In genomic region chr12:69945861-69946260, GRCm38 (mm10) we compare ENCODE assay signal across 29 mouse cellular contexts. TPM values are rescaled to one million over a fixed set of nuclear protein-coding genes. Genes with fewer than 3 reads are reported as not detected.
A peak's percentile ranks its signal among the peaks of the same experiment; 100 is the strongest.
DNase-seq lines count a peak whose midpoint lies in the region; ATAC-seq and TF ChIP-seq lines count a peak whose summit lies in the region.
"Had no signal": no experiment of that assay in that cellular context is flagged by ENCODE, and none has a peak within 500 bp of the region (broad histone marks: within the 10 kb centered on the region; RNA-seq: fewer than 3 reads in every experiment).

No protein-coding gene starts in this region.

- peaks cover 9% of the 10 kb centered on the region; the same call in 1 of the 2 replicates for H3K4me1 ChIP-seq in liver, adult 2 months (ENCODE audit: control insufficient read depth, insufficient read depth, low read length)
- H3K4me1 ChIP-seq in liver, embryonic 12.5 days, result peaks cover 13% of the 10 kb centered on the region; the same call in 1 of the 2 replicates
- H3K4me1 ChIP-seq in testis, adult 2 months (ENCODE audit: control insufficient read depth, insufficient read depth, low read length), result no peaks in the 10 kb centered on the region
- no peaks in the 10 kb centered on the region for H3K4me1 ChIP-seq in forebrain, postnatal 0 days (ENCODE audit: insufficient read depth)
- H3K4me1 ChIP-seq: embryonic facial prominence, embryonic 13.5 days; embryonic facial prominence, embryonic 15.5 days; forebrain, embryonic 10.5 days; forebrain, embryonic 12.5 days had no signal

- DNase-seq in liver, adult 2 months (ENCODE audit: extremely low read depth, low read depth, low spot score), result peak; percentile 72
- no peak for DNase-seq in testis, postnatal 10 days (ENCODE audit: low spot score)
- peak; percentile 47 for DNase-seq in brain, adult 2 months (ENCODE audit: low read depth, low spot score)
- DNase-seq in forebrain, postnatal 0 days, result no peak
- DNase-seq: adrenal gland, adult 8-10 months; adrenal gland, postnatal 14 days; adrenal gland, postnatal 36 days; B cell, adult 2 months; cerebellum, adult 11 months; cerebellum, adult 18-20 months; cerebellum, adult 8-10 months; cerebellum, adult 9-11 months; cerebellum, postnatal 14 days; cerebellum, postnatal 36 days; embryo, embryonic 11 days had no signal

- H3K27ac ChIP-seq in liver, adult 2 months (replicated peaks; ENCODE audit: insufficient read depth, low read depth, low read length), result no peak overlapping the region
- no peak overlapping the region for H3K27ac ChIP-seq in liver, embryonic 12.5 days
- peak overlapping the region; percentile 71 for H3K27ac ChIP-seq in testis, adult 2 months (ENCODE audit: control insufficient read depth, insufficient read depth, low read depth, low read length)
- no peak overlapping the region for H3K27ac ChIP-seq in forebrain, postnatal 0 days (ENCODE audit: low read depth, low read length)
- H3K27ac ChIP-seq: embryonic facial prominence, embryonic 13.5 days; embryonic facial prominence, embryonic 15.5 days; forebrain, embryonic 10.5 days; forebrain, embryonic 12.5 days had no signal

- WGBS in liver, adult 2 months, result 50% methylated on average over 5 of the region's 5 CpGs
- WGBS in liver, embryonic 12.5 days (ENCODE audit: insufficient replicate concordance), result 78% methylated on average over 5 of the region's 5 CpGs
- 93% methylated on average over 5 of the region's 5 CpGs for WGBS in forebrain, postnatal 0 days

- H3K9ac ChIP-seq in liver, adult 2 months (ENCODE audit: low read depth, low read length), result no peak overlapping the region
- H3K9ac ChIP-seq in liver, embryonic 12.5 days, result no peak overlapping the region
- H3K9ac ChIP-seq in forebrain, postnatal 0 days, result no peak overlapping the region
- H3K9ac ChIP-seq: embryonic facial prominence, embryonic 13.5 days; embryonic facial prominence, embryonic 15.5 days; forebrain, embryonic 12.5 days had no signal

- H3K36me3 ChIP-seq in liver, adult 2 months (ENCODE audit: control insufficient read depth, insufficient read depth, low read length), result no peaks in the 10 kb centered on the region
- H3K36me3 ChIP-seq in liver, embryonic 12.5 days, result no peaks in the 10 kb centered on the region
- H3K36me3 ChIP-seq in testis, adult 2 months (ENCODE audit: control insufficient read depth, insufficient read depth, low read length), result no peaks in the 10 kb centered on the region; the same call in 1 of the 2 replicates
- peaks cover 49% of the 10 kb centered on the region for H3K36me3 ChIP-seq in forebrain, postnatal 0 days (ENCODE audit: insufficient read depth)
- H3K36me3 ChIP-seq: embryonic facial prominence, embryonic 15.5 days; forebrain, embryonic 10.5 days; G1E had no signal

- H3K9me3 ChIP-seq in liver, embryonic 12.5 days (replicated peaks), result no peaks in the 10 kb centered on the region
- H3K9me3 ChIP-seq in forebrain, postnatal 0 days (ENCODE audit: low read length), result no peaks in the 10 kb centered on the region
- H3K9me3 ChIP-seq: embryonic facial prominence, embryonic 13.5 days; embryonic facial prominence, embryonic 15.5 days; forebrain, embryonic 10.5 days; forebrain, embryonic 12.5 days; G1E had no signal

- TF ChIP-seq CTCF in liver, adult 2 months (IDR thresholded peaks at IDR 0.05; ENCODE audit: low read depth, low read length), result no peak
- TF ChIP-seq CTCF in testis, adult 2 months (IDR thresholded peaks at IDR 0.05; ENCODE audit: control insufficient read depth, insufficient read depth, insufficient replicate concordance, low read depth, low read length), result no peak
- TF ChIP-seq CTCF in forebrain, postnatal 0 days (IDR thresholded peaks at IDR 0.05; ENCODE audit: low read depth), result no peak

- no peak overlapping the region for H3K4me2 ChIP-seq in liver, embryonic 12.5 days
- no peak overlapping the region for H3K4me2 ChIP-seq in forebrain, postnatal 0 days (ENCODE audit: low read depth)
- H3K4me2 ChIP-seq: embryonic facial prominence, embryonic 13.5 days; embryonic facial prominence, embryonic 15.5 days; forebrain, embryonic 12.5 days had no signal

- no peaks in the 10 kb centered on the region for H3K79me2 ChIP-seq in liver, adult 2 months (ENCODE audit: control insufficient read depth, insufficient read depth, low read length)

- ATAC-seq in liver, embryonic 12.5 days, result no peak
- no peak for ATAC-seq in forebrain, postnatal 0 days
- ATAC-seq: activated CD4-positive, CD25-positive, alpha-beta regulatory T cell, adult 4 months; CD4-positive, CD25-positive, alpha-beta regulatory T cell, adult 4 months; forebrain, embryonic 14.5 days; forebrain, embryonic 16.5 days; Patski had no signal

- H3K27me3 ChIP-seq in liver, adult 2 months (ENCODE audit: control insufficient read depth, insufficient read depth, low read length), result no peaks in the 10 kb centered on the region
- H3K27me3 ChIP-seq in liver, embryonic 12.5 days (replicated peaks), result no peaks in the 10 kb centered on the region
- no peaks in the 10 kb centered on the region for H3K27me3 ChIP-seq in testis, adult 2 months (ENCODE audit: control insufficient read depth, insufficient read depth, low read length)
- H3K27me3 ChIP-seq in forebrain, postnatal 0 days (ENCODE audit: insufficient read depth, low read length), result no peaks in the 10 kb centered on the region
- H3K27me3 ChIP-seq: CH12.LX; embryonic facial prominence, embryonic 13.5 days; embryonic facial prominence, embryonic 15.5 days; forebrain, embryonic 12.5 days; Patski had no signal

- no peak overlapping the region for H3K4me3 ChIP-seq in liver, adult 2 months (ENCODE audit: insufficient read depth, low read depth, low read length)
- H3K4me3 ChIP-seq in liver, embryonic 12.5 days, result no peak overlapping the region
- peak overlapping the region; percentile 85 for H3K4me3 ChIP-seq in testis, adult 2 months (ENCODE audit: control insufficient read depth, low read depth, low read length)
- H3K4me3 ChIP-seq in forebrain, postnatal 0 days (ENCODE audit: low read depth, low read length), result no peak overlapping the region
- H3K4me3 ChIP-seq: embryonic facial prominence, embryonic 13.5 days; embryonic facial prominence, embryonic 15.5 days; erythroblast, embryonic 14.5 days; forebrain, embryonic 10.5 days; forebrain, embryonic 12.5 days had no signal

- no peak for TF ChIP-seq POLR2A in liver, adult 2 months (IDR thresholded peaks at IDR 0.05; ENCODE audit: extremely low read depth, insufficient read depth, low read length)
- no peak; the same call in 1 of the 2 replicates for TF ChIP-seq POLR2A in testis, adult 2 months (IDR thresholded peaks at IDR 0.05; ENCODE audit: control insufficient read depth, low read depth, low read length)

RNA-seq across cellular contexts. Expression of gene Sav1, which starts 40.9 kb away (rescaled TPM):
- total RNA-seq in liver, adult 2 months (2014; rRNA removed), result 10.1 and 11.4 TPM in 2 replicates
- 4.4 and 5.4 TPM in 2 replicates for polyA plus RNA-seq in liver, adult 2 months (2012; rRNA removed)
- 7.7 and 8.2 TPM in 2 replicates for polyA plus RNA-seq in liver, embryonic 12.5 days (2016; fragmentation: Nextera tagmentation; extraction: Ambion mirVana)
- polyA plus RNA-seq in testis, adult 2 months (2012; rRNA removed), result 41.5 and 45.0 TPM in 2 replicates
- total RNA-seq in forebrain, postnatal 0 days (2014; rRNA removed), result 19.9 and 21.7 TPM in 2 replicates
- polyA plus RNA-seq in forebrain, postnatal 0 days (2015; fragmentation: Nextera tagmentation; extraction: Ambion mirVana), result 2.4 and 2.5 TPM in 2 replicates

RNA-seq across cellular contexts. Expression of gene Map4k5, which starts 52.9 kb away (rescaled TPM):
- total RNA-seq in liver, adult 2 months (2014; rRNA removed), result 15.6 and 16.2 TPM in 2 replicates
- 1.8 and 3.6 TPM in 2 replicates for polyA plus RNA-seq in liver, adult 2 months (2012; rRNA removed)
- polyA plus RNA-seq in liver, embryonic 12.5 days (2016; fragmentation: Nextera tagmentation; extraction: Ambion mirVana), result 31.8 and 34.1 TPM in 2 replicates
- polyA plus RNA-seq in testis, adult 2 months (2012; rRNA removed), result 5.1 and 5.6 TPM in 2 replicates
- total RNA-seq in forebrain, postnatal 0 days (2014; rRNA removed), result 46.8 and 47.6 TPM in 2 replicates
- 16.8 and 20.4 TPM in 2 replicates for polyA plus RNA-seq in forebrain, postnatal 0 days (2015; fragmentation: Nextera tagmentation; extraction: Ambion mirVana)

RNA-seq across cellular contexts. Expression of gene Atl1, which starts 53.4 kb away (rescaled TPM):
- 1.5 and 1.7 TPM in 2 replicates for total RNA-seq in liver, adult 2 months (2014; rRNA removed)
- polyA plus RNA-seq in liver, adult 2 months (2012; rRNA removed), result 0.40 and 0.62 TPM in 2 replicates
- polyA plus RNA-seq in liver, embryonic 12.5 days (2016; fragmentation: Nextera tagmentation; extraction: Ambion mirVana), result 1.7 and 2.2 TPM in 2 replicates
- 49.1 and 54.4 TPM in 2 replicates for polyA plus RNA-seq in testis, adult 2 months (2012; rRNA removed)
- total RNA-seq in forebrain, postnatal 0 days (2014; rRNA removed), result 156 and 163 TPM in 2 replicates
- 97.6 and 132 TPM in 2 replicates for polyA plus RNA-seq in forebrain, postnatal 0 days (2015; fragmentation: Nextera tagmentation; extraction: Ambion mirVana)

Comparison
In these comparisons a context has a peak if more than half of its experiments do, and no peak if none do; other contexts are left out.
1. DNase-seq: peak in liver, adult 2 months (single experiment) and brain, adult 2 months (single experiment); none in testis, postnatal 10 days (single experiment) and forebrain, postnatal 0 days (single experiment).
2. RNA of gene Atl1, which starts 53.4 kb away (polyA plus RNA-seq): 97.6 to 132 TPM in forebrain, postnatal 0 days and 49.1 to 54.4 TPM in testis, adult 2 months; 1.7 to 2.2 TPM in liver, embryonic 12.5 days and 0.40 to 0.62 TPM in liver, adult 2 months; every median in the first group is over 10 times any median in the second.